Mouse (Mus musculus) heart, embryonic 15.5 days (tissue): ENCODE data around the gene Slfn8. TPM values are rescaled to one million over a fixed set of nuclear protein-coding genes. Genes with fewer than 3 reads are reported as not detected.
"Not testable (repeated sequence)": the region's sequence is repeated elsewhere in the genome, so short reads cannot be mapped to it uniquely, and the experiment has no call there.

ENCODE experiments used
- ATAC-seq: fragments of 200-750 bp; cut with Nextera tagmentation; replicated peaks from 2 replicates; pipeline ENCODE4 v1.8.0; 2017; ENCODE audit warnings: low read depth, moderate TSS enrichment; ENCODE audit not compliant: insufficient number of reproducible peaks, insufficient read depth, low FRiP score
- H3K27ac ChIP-seq: fragments of 300-500 bp; sonication (generic); 2 replicates; pipeline ENCODE4 v1.5.1; 2015; ENCODE audit warnings: mild to moderate bottlenecking, inconsistent platforms
- H3K27me3 ChIP-seq: fragments of 300-500 bp; sonication (generic); 2 replicates; pipeline ENCODE4 v1.6.1; 2015; ENCODE audit warnings: inconsistent platforms
- H3K36me3 ChIP-seq: fragments of 300-500 bp; sonication (generic); 2 replicates; pipeline ENCODE4 v1.6.1; 2015; ENCODE audit warnings: mild to moderate bottlenecking, inconsistent platforms
- H3K4me1 ChIP-seq: fragments of 300-500 bp; sonication (generic); replicated peaks from 2 replicates; pipeline ENCODE4 v1.6.1; 2015; ENCODE audit warnings: inconsistent platforms
- H3K4me2 ChIP-seq: fragments of 300-500 bp; sonication (generic); 2 replicates; pipeline ENCODE4 v1.6.1; 2015; ENCODE audit warnings: inconsistent platforms, mild to moderate bottlenecking, moderate library complexity
- H3K4me3 ChIP-seq: fragments of 300-500 bp; sonication (generic); 2 replicates; pipeline ENCODE4 v1.5.1; 2015; ENCODE audit warnings: mild to moderate bottlenecking, inconsistent platforms
- H3K9ac ChIP-seq: fragments of 300-500 bp; sonication (generic); 2 replicates; pipeline ENCODE4 v1.6.1; 2015; ENCODE audit warnings: mild to moderate bottlenecking, inconsistent platforms
- H3K9me3 ChIP-seq: fragments of 300-500 bp; sonication (generic); replicated peaks from 2 replicates; pipeline ENCODE4 v1.6.1; 2016; ENCODE audit warnings: inconsistent platforms
- WGBS: fragments of 180-500 bp; shearing (Covaris S2); methylation state at CpG from one replicate; pipeline ENCODE4 v1.1.7; 2015; ENCODE audit warnings: mixed read lengths; 5-methylcytosine and 5-hydroxymethylcytosine counted together
- polyA plus RNA-seq: library from polyadenylated mRNA; unstranded; fragments of >200 nt; fragmentation: Nextera tagmentation; extraction: Ambion mirVana; gene quantifications from 2 replicates; pipeline ENCODE4 v1.2.1, GENCODE M21; 2015

Slfn8 gene
- polyA plus RNA-seq, 1 experiment from 2014 or later: 0.59 TPM

DNA sequence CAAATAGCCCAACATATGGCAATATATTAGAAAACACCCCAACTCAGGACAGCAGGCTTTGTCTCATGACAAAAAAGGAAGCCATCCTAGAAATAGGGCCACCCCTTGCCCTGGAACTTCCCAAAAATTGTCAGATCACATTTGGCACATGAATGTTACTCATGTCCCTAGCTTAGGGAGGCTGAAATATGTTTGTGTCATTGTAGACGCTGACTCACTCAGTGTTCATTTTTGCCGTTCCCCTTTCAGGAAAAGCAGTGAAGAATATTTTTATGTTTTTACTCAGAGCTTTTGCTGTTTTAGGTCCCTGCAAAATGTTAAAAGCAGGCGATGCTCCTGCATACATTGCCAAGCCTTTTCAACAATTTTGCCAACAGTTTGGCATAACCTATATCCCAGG, 25.0 kb upstream of the Slfn8 start:
- Histone ChIP-seq H3K9me3 (no peaks in the 10 kb centered on the region), H3K4me1 (no peaks in the 10 kb centered on the region), H3K27me3 (no peaks in the 10 kb centered on the region), H3K4me3 (no peak overlapping the region), H3K36me3 (no peaks in the 10 kb centered on the region), H3K9ac (no peak overlapping the region), H3K27ac (no peak overlapping the region), H3K4me2 (no peak overlapping the region)
- WGBS: 74% methylated on average over 3 of the region's 3 CpGs
- ATAC-seq: no peak

DNA sequence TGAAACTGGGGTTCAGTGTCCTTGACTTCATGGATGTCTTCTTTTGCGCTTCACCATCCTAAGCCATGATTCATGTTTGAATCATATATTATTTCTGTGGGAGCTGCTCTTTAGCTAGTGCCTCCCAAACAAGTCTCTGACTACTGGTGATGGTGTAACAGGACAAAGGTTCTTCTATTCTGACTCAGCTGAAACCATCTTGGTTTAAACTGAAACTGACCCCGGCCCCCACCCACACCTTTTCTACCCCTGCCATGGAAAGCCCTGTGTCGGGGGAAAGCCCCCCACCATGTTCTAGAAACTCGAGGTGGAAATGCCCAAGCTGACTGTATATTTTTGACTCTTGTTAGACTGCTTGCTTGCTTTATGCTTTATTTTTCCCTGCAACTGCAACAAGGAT, 23.3 kb upstream of the Slfn8 start:
- Histone ChIP-seq H3K9ac (no peak overlapping the region), H3K4me1 (0 out of 2 replicates have a peak, but pooled peaks cover 2% of the 10 kb centered on the region), H3K27me3 (no peaks in the 10 kb centered on the region; the same call in 1 of the 2 replicates), H3K4me2 (no peak overlapping the region), H3K36me3 (no peaks in the 10 kb centered on the region), H3K4me3 (no peak overlapping the region), H3K9me3 (no peaks in the 10 kb centered on the region), H3K27ac (no peak overlapping the region)
- no peak for ATAC-seq
- WGBS: 69% methylated on average over 4 of the region's 4 CpGs

DNA sequence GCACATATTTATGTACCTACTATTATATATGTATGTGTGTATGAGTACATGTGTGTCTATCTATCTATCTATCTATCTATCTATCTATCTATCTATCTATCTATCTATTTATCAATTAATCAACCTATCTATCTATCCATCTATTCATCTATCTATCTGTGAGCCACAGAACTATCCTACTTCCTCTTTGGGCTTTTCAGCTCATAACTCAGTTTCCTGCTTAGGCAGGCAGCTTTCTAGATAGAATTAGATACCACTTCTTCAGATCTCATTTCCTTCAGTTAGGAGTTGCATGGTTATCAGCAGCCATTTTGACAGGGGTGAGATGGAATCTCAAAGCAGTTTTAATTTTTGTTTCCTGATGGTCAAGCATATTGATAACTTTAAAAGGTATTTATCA, 20.4 kb upstream of the Slfn8 start:
- Histone ChIP-seq H3K4me2 (no peak overlapping the region), H3K4me1 (0 out of 2 replicates have a peak, but pooled peaks cover 2% of the 10 kb centered on the region), H3K9ac (no peak overlapping the region), H3K36me3 (no peaks in the 10 kb centered on the region), H3K27ac (no peak overlapping the region), H3K27me3 (no peaks in the 10 kb centered on the region; the same call in 1 of the 2 replicates), H3K4me3 (no peak overlapping the region), H3K9me3 (no peaks in the 10 kb centered on the region)
- ATAC-seq: no peak

DNA sequence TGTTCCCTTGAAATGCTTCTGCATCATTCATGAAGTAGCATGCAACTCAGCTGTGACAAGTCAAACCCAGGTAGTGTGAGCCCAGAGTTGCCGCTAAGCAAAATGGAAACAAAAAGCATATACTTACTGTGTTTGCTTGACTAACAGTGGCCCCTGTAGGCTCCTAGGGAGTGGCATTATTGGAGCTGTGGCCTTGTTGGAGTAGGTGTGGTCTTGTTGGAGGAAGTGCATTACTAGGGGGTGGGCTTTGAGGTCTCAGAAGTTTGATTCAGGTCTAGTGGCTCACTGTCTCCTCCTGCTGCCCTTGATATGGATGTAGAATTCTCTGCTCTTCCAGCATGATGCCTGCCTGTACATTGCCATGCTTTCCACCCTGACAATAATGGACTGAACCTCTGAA, 19.7 kb upstream of the Slfn8 start:
- no peaks in the 10 kb centered on the region; the same call in 1 of the 2 replicates for H3K27me3 ChIP-seq
- H3K4me3 ChIP-seq: peak overlapping the region; percentile 37
- 0 out of 2 replicates have a peak, but pooled peaks cover 2% of the 10 kb centered on the region for H3K4me1 ChIP-seq
- H3K27ac ChIP-seq: no peak overlapping the region
- H3K9me3 ChIP-seq: no peaks in the 10 kb centered on the region
- 17% methylated on average over 1 of the region's 1 CpGs for WGBS
- H3K4me2 ChIP-seq: peak overlapping the region; percentile 61
- no peak overlapping the region for H3K9ac ChIP-seq
- no peaks in the 10 kb centered on the region for H3K36me3 ChIP-seq
- ATAC-seq: no peak

DNA sequence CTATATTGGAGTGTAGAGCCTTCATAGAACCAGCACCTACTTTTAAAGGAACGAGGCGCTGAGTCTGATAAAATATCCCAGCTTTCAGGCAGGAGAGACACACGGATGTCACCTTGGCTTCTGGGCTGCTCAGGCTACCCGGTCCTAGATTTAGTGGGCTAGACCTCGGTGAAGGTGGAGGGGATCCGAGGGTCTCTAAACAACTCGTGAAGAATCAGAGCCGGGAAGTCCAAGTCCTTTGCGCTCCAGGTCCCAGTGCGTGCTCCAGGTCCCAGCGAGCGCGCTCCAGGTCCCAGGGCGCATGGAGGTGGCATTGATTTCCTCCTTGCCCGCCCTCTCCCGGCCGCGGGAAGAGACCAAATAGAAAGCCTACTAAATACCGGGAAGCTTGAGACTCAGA, 19.2 kb upstream of the Slfn8 start:
- no peak for ATAC-seq
- no peak overlapping the region for H3K9ac ChIP-seq
- WGBS: 16% methylated on average over 19 of the region's 19 CpGs

DNA sequence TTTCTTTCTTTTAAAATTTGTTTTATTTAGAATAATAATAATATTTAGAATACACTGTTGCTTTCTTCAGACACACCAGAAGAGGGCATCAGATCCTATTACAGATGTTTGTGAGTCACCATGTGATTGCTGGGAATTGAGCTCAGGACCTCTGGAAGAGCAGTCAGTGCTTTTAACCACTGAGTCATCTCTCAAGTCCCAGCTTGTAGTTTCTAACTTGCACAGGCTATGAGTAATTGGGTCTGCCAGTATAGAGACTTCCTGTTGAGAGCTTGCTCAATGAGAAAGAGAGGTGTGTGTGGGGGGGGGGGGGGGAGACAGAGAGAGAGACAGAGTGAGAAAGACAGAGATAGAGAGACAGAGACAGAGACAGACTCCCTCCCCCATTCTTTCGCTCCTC, 18.5 kb upstream of the Slfn8 start:
- no peaks in the 10 kb centered on the region for H3K9me3 ChIP-seq
- H3K27me3 ChIP-seq: no peaks in the 10 kb centered on the region; the same call in 1 of the 2 replicates
- H3K27ac ChIP-seq: no peak overlapping the region
- WGBS: 27% methylated on average over 1 of the region's 1 CpGs
- H3K36me3 ChIP-seq: no peaks in the 10 kb centered on the region
- no peak overlapping the region for H3K9ac ChIP-seq
- no peak overlapping the region for H3K4me3 ChIP-seq
- H3K4me1 ChIP-seq: 0 out of 2 replicates have a peak, but pooled peaks cover 2% of the 10 kb centered on the region
- no peak for ATAC-seq
- peak overlapping the region; percentile 61 for H3K4me2 ChIP-seq

More for the DNA sequence above, 19.2 kb upstream of the Slfn8 start:
- Histone ChIP-seq H3K36me3 (no peaks in the 10 kb centered on the region), H3K27me3 (no peaks in the 10 kb centered on the region; the same call in 1 of the 2 replicates), H3K9me3 (no peaks in the 10 kb centered on the region), H3K4me3 (peak overlapping the region; percentile 37), H3K4me1 (0 out of 2 replicates have a peak, but pooled peaks cover 2% of the 10 kb centered on the region), H3K4me2 (peak overlapping the region; percentile 61), H3K27ac (no peak overlapping the region)

DNA sequence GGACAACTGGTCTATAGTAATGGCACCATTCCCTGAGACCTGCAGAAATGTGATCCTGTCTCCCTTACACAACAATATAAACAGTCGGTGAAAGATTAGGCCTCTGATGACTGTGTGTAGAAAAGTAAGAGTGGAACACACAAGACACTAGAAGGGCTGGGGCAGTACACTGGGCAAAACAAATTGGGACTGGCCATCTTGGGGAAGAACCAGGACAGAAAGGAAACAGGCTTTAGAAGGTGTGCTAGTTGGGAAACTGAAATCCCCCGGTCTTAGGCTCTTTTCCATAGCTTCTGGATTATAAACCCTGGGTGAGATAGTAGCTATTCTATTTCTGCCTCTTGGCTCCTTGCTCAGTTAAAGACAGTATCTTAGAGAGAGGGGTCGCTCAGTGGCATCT, 18.1 kb upstream of the Slfn8 start:
- 76% methylated on average over 3 of the region's 3 CpGs for WGBS
- not testable (repeated sequence) for H3K9ac ChIP-seq, H3K4me3 ChIP-seq, H3K27me3 ChIP-seq, H3K36me3 ChIP-seq, H3K4me2 ChIP-seq, H3K9me3 ChIP-seq, H3K27ac ChIP-seq, H3K4me1 ChIP-seq, ATAC-seq

DNA sequence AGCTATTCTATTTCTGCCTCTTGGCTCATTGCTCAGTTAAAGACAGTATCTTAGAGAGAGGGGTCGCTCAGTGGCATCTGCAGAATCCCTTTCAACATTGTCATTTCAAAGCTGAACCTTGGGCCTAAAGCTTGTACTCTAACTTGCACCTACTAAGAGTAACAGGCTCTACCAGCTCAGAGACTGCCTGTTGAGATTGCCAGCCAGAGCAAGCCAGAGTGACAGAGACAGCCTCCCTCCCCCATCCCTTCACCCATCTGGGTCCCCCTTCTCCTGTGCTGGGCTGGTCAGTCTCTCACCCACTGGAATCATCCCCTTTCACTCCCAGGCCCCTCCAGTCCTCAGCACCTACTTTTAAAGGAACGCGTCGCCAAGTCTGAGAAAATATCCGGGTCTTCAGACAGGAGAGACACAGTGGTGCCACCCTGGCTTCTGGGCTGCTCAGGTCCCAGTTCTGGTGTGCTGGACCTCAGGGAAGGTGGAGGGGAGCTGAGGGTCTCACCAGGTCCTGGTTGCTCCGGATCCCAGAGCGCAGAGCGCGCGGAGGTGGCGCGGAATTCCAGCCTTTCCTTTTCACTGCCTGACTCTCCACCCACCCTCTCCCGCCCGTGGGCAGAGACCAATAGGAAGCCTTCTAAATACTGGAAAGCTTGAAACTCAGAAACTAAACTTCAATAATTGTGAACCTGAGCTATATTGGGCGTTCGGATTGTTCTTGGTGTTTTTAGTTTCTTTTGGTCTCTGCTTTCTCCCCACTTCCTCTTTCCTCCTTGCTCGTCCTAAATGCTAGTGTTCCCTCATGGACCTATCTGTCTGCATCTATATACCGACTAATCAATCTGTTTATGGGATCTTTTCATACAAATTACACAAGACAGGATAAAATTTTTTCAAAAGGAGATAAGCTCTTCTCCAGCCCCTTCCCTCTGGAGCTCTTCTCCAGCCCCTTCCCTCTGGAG, 770 bp downstream of the Slfn8 start:
- Histone ChIP-seq H3K4me2 (peak overlapping the region; percentile 29), H3K4me3 (0 out of 2 replicates have a peak overlapping the region, but pooled peaks have one; percentile 15)
- not testable (repeated sequence) for H3K9me3 ChIP-seq, H3K27me3 ChIP-seq, H3K36me3 ChIP-seq, ATAC-seq, H3K4me1 ChIP-seq, H3K27ac ChIP-seq, H3K9ac ChIP-seq
- 64% methylated on average over 18 of the region's 18 CpGs for WGBS

DNA sequence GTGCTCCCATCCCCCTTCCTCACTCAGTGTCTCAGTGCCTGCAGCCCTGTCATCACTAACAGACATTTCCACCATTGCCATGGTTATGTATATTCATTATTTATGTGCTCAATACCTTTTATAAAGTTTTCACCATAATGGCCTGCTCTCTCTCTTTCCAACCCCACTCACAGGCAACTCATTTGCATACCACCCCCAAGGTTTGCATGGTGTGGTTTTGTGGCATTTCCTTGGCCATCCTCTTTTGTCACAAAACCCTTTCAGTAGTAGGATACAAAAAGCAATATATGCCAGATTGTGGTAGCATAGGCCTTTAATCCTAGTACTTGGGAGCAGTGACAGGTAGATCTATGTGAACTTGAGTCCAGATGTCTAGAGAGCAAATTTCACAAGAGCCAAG, 4.5 kb downstream of the Slfn8 start:
- H3K4me3 ChIP-seq: no peak overlapping the region
- ATAC-seq: no peak

DNA sequence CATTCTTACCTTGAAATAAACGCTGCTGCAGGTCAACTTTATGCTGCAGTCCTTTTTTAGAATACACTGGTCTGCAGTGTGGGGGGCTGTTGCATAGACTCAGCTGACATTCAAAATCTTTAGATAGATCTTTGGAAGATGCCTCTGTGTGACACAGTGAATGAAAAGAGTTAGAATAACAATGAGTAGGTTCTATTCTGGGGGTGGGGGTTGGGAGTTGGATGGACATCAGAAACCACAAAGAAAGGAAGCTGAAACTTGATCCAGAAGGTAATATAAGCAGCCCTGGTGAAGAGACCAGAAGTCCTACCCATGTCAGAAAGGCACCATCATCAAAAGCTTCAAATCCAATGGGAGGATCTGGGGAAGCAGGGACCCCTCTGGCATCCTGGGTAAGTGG, 7.3 kb downstream of the Slfn8 start:
- Histone ChIP-seq H3K9ac (no peak overlapping the region), H3K4me1 (no peaks in the 10 kb centered on the region), H3K4me2 (no peak overlapping the region), H3K36me3 (no peaks in the 10 kb centered on the region), H3K27me3 (no peaks in the 10 kb centered on the region), H3K4me3 (no peak overlapping the region), H3K27ac (no peak overlapping the region), H3K9me3 (no peaks in the 10 kb centered on the region)
- no peak for ATAC-seq
- WGBS: 83% methylated on average over 1 of the region's 1 CpGs

More for the DNA sequence above, 4.5 kb downstream of the Slfn8 start:
- H3K9ac ChIP-seq: no peak overlapping the region
- no peak overlapping the region for H3K4me2 ChIP-seq
- H3K27me3 ChIP-seq: no peaks in the 10 kb centered on the region
- no peak overlapping the region for H3K27ac ChIP-seq
- H3K36me3 ChIP-seq: no peaks in the 10 kb centered on the region
- no peaks in the 10 kb centered on the region for H3K4me1 ChIP-seq
- H3K9me3 ChIP-seq: no peaks in the 10 kb centered on the region

DNA sequence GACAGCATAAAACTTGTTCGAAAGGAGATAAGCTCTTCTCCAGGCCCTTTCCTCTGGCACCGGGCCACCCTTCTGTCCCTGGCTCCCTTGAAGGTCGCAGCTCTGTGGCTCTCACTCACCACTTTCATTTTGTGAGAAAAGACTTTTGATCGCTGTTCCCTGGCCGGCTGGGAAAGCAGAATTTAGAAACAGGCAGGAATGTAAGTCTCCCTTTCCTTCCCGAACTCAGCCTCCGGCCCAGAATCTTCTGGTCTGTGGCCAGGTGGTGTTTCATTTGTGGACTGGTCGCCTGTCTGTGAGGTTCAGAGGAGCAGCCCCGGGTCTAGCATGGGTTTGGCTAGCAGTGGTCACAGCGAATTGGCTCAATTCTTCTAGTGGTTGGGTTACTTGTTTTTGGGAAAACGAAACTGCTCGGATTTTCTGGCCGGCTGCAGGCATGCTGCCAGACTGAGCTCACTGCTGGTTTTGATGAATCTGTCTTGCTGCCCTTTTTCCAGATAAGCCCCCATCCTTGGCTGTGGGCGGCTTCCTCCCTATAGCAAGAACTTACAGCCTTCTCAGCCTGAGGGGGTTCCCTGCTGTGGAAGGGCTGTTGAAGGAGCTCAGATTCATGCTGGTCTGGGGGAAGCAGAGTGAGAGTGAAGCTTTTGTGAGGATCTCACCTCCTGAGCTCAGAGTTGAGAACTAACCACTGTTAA, 29.0 kb downstream of the Slfn8 start, which contains the start of gene Slfn9:
Gene Slfn9 (minus strand): TSS at position 362 of the 698 bp plus-strand sequence.
- H3K4me3 ChIP-seq: peak within 1 kb of the TSS; percentile 59
- H3K4me2 ChIP-seq: peak within 1 kb of the TSS; percentile 82
- WGBS: under 1% methylated on average over 14 of the region's 14 CpGs
- H3K9ac ChIP-seq: peak within 1 kb of the TSS; percentile 69
- peak within 1 kb of the TSS; percentile 90 for H3K27ac ChIP-seq
- peaks cover 17% of the 10 kb centered on the region for H3K4me1 ChIP-seq
- no peaks in the 10 kb centered on the region for H3K9me3 ChIP-seq
- no peak; the same call in 1 of the 2 replicates for ATAC-seq
- H3K36me3 ChIP-seq: no peaks in the 10 kb centered on the region; the same call in 1 of the 2 replicates
- no peaks in the 10 kb centered on the region for H3K27me3 ChIP-seq
